Mouse (Mus musculus) spleen, adult 2 months (tissue): ENCODE results near the gene Comt.

Experiments used
- CTCF ChIP-seq: fragments of 200-500 bp; IDR thresholded peaks from 2 replicates; pipeline ENCODE4 v1.5.1; 2011; ENCODE audit warnings: mild to moderate bottlenecking, inconsistent platforms; ENCODE audit not compliant: insufficient read depth, insufficient read length, insufficient replicate concordance; ENCODE audit errors: extremely low read depth
- POLR2A ChIP-seq: fragments of 200-500 bp; IDR thresholded peaks from 2 replicates; pipeline ENCODE4 v1.6.1; 2011; ENCODE audit warnings: low read depth, low read length, inconsistent platforms

GRCm38 (mm10) chr16:18394056-18394455, 32.6 kb downstream of the Comt start:
- no peak for TF ChIP-seq CTCF
- TF ChIP-seq POLR2A = no peak
